Mouse (Mus musculus) erythroblast, adult 5-6 weeks (primary cell): ENCODE data around the gene Ubr7. TPM values are rescaled to one million over a fixed set of nuclear protein-coding genes. Genes with fewer than 3 reads are reported as not detected.

Experiments
- ATAC-seq: replicated peaks from 2 replicates; pipeline ENCODE4 v1.8.0; 2016; ENCODE audit warnings: moderate number of reproducible peaks, mild to moderate bottlenecking, moderate TSS enrichment, inconsistent platforms; ENCODE audit not compliant: poor library complexity, low FRiP score, severe bottlenecking
- total RNA-seq, 2 experiments: library from RNA; stranded (forward) in 1 of 2; stranded (reverse) in 1 of 2; fragments of 150-400 nt in 1 of 2; fragments of 200-764, 138-1000 nt in 1 of 2; gene quantifications; 2 replicates each; pipeline versions ENCODE4 v1.2.3 to v1.2.4; 2015 to 2017; ENCODE audit warnings: low replicate concordance in 2 of 2

Ubr7 gene
- total RNA-seq (2015; ENCODE audit: low replicate concordance) (5.6 and 12.5 TPM in 2 replicates), total RNA-seq (2017; ENCODE audit: low replicate concordance) (15.2 and 18.3 TPM in 2 replicates)

- peak; percentile 96 for ATAC-seq
Measured at GRCm38 (mm10) chr12:102757689-102758402, at the start of gene Ubr7, which contains the start of the genes Gm28051 and Gon7. TSS of gene Ubr7 (plus strand) at chr12:102757967. TSS of gene Gm28051 (minus strand) at chr12:102757765. TSS of gene Gon7 (minus strand) at chr12:102757803.

- ATAC-seq: no peak
Measured at GRCm38 (mm10) chr12:102708220-102708619, 49.5 kb upstream of the Ubr7 start.

GRCm38 (mm10) chr12:102709896-102710295 lies 47.9 kb upstream of the Ubr7 start:
- no peak for ATAC-seq

GRCm38 (mm10) chr12:102710851-102711375 lies 46.9 kb upstream of the Ubr7 start:
- ATAC-seq: no peak

DNA sequence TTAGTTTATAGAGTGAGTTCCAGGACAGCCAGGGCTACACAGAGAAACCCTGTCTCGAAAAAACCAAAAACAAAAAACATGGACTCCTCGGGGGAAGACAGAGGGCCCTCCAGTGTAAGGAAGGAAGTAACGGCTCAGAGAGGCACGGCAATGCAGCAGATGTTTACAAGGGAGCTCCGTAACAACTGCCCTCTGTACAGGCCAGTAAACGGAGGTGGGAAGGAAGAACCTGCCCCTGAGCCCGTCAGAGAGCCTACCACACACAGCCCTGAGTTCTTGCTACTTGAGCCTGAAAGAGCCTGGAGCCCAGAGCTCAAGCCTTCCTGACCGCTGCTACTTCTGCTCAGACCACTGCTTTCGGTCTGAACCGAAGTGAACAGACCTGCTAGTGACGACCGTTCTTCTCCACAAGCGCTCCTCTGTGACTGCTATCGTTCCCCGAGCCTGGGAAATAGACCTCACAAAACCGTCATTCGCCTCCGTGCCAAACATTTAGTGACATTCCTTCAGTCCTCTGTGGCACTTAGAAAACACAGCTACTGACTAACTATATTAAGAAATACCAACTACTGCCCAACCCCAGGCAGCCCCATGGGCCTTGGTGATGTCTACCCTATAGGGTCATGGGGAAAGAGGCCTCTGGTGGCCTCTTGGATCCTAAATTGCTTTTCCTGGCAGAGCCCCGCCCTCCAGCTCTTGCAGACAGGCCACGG lies 44.5 kb upstream of the Ubr7 start:
- no peak for ATAC-seq

GRCm38 (mm10) chr12:102714116-102714515 lies 43.7 kb upstream of the Ubr7 start:
- no peak for ATAC-seq

DNA sequence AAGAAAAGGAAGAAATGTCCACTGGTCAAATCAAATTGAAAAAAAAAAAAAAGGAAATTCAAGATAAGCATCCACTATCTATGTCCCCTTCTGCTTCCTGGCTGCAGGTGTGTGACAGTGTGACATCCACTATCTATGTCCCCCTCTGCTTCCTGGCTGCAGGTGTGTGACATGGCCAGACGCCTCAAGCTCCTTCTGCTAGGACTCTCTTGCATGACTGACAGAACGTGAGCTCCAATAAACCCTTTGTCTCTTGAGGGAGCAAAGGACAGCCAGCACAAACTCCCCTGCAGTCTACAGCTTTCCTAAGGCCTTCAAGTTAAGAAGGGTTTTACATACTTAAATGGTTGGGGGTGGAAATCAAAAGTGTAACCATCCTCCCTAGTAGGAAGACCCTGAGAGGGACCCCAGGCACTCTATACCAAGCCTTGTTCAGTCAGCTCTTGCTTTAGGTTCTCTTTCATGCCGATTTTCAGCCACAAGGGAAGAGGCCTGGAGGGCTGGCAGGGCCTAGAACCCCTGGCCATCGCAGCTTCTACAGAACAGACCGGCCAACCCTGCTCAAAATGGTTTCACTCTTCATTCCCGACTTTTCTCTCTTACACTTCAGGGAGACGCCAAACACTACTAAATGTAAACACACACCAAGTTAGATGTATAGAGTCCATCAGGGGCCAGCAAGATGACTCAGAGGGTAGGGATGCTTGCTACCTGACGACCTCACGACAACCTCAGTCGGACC lies 42.9 kb upstream of the Ubr7 start:
- no peak for ATAC-seq

DNA sequence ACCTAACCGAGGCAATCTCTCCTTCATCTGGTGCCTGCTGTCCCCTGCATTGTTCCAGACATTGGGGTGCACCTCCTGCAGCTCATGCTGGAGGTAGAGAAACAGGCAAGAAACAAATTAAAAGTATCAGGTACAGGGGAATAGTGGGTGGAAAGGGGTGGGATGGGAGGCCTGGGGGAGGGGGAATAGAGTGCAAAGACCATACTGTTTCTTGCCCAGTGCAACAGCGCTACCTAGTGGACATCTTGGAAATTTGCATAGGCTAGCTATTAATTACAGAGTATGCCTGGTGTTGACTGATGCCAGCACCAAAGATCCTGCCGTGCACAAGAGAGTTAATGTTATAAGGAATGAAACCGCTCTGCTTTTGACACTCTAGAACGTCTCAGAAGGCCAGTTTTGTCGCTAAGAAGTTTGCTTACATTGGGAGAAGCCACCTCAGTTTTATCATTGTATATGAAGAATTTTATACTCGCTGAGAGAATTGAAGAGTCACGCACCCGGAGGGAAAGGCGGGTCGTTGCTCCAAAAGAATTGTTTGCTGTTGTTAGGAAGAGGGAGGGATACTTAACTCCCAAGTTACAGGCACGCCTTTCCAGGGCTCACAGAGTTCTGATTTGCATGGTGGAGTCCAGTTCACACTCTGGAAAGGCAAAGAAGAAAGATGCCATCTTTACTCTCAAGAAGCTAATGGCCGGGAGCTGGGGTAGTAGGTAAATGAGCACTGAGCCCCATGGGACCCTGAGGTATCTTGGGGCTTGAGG lies 38.0 kb upstream of the Ubr7 start:
- no peak for ATAC-seq

- no peak for ATAC-seq
Measured at GRCm38 (mm10) chr12:102722451-102722850, 35.3 kb upstream of the Ubr7 start.

DNA sequence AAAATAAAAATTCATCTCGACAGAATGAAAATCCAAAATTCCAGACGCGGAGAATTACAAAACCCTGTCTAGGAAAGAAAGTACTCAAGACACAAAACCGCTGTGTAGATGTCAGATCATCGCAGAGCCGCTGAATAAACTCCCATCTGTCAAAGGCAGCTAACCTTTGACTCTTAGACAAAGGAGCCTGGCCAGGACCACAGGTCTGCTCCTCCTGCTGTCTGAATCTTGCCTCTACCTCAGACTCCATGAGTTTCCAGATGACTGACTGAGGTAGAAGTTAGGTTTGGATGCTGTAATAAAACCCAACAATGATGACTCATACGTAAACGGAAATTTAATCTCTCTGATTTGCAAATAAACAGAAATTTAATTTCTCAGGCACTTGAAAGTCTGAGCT lies 34.8 kb upstream of the Ubr7 start:
- ATAC-seq: no peak

GRCm38 (mm10) chr12:102723861-102724260 lies 33.9 kb upstream of the Ubr7 start:
- no peak for ATAC-seq

- no peak for ATAC-seq
Measured at GRCm38 (mm10) chr12:102725146-102725545, 32.6 kb upstream of the Ubr7 start.

DNA sequence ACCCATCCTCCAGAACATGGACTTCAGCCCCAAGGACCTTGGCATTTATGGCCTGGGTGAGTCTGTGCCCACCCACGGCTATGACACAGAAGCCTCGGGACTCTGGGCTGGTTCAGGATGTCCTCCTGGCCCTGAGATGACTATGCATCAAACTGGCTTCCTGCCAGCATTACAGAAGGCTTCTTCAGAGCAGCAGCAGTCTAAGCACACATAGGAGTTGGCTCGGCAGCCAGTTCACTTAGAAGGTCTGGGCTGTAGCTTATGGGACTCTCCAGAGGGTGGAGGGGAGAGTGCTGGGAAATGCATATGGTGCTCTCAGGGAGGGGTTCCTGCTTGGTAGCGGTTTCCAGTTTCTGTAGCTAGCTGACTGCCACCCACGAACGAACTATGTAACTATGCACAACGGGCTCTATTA lies 32.0 kb upstream of the Ubr7 start:
- ATAC-seq: no peak

DNA sequence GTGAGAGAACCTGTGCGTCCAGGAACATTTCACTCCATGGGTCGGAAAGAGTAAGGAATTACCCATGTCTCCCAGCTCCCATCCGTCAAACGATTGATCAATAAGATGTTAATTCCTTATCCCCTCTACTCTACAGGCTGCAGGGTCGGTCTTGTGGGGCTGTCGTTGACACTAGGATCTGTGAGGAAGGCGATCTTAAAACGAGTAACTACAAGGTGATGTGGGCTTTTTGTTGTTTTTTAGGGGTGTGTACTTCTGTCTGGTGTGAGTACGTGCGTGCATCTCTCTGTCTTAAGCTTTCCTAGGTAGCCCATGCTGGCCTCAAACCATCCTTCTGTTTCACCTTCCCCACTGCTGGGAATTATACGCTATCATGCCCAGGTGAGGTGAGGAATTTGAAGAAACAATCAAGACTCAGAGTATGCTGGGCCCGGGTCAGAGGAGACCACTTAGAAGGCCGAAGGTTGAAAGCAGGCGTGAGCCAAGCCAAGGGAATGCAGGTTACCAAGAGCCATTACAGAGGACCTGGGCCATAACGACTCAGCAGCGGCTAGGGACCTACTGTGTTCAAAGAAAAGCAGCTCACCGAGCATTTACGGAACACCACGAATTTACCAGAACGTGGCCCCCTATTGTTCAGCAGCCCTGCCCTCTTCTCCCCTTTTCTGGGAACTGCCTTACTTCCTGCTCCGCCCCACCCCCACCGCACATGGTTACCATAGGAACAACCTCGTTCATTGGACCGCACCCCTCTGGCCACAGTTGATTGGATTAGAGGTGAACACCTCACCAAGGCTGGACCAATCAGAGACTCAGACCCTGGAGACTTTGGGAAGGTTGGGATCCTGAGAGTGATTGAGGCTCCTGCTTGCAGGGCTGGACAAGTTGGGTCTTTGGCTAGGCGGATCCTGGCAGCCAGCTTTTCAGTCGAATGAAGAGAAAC lies 27.6 kb upstream of the Ubr7 start:
- ATAC-seq: 0 out of 2 replicates have a peak, but pooled peaks have one; percentile 62

DNA sequence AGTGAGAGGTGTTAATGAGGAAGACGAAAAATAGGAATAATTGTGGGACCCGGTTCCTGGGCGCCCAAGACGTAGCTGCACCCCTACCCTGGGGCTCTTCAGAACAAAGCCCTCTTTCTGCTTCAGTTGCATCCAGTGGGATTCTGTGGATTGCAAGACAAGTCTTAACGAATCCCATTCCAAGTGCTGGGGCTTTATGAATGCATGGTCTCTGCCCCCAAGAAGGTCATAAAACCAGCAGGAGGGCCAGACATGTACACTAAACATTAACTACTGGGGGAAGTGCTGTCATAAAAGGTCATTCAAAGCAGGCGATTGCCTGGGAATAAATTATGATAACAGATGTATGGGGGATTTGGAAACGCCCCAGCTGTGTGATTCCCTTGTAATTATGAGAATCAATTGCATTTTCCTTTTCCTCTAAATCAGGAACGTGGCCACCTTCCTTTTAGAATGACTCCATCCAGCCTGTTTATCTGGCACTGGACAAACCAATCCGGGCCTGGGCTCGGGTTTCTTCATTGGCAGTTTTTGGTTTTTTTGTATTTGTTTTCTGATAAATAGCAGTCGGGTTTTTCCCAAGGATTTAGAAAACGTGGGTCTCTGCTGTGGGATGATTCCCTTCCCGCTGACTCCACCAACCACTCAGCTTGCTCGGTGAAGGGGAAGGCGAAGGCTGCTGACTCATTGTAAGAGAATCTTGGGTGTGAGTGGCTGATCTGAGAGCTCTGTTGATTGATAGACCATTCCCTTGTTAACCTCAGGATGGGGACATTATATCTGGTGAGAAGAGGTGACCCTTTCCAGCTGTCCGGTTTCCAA lies 26.8 kb upstream of the Ubr7 start:
- no peak for ATAC-seq

- ATAC-seq: peak; percentile 77
Measured at GRCm38 (mm10) chr12:102733381-102733780, 24.4 kb upstream of the Ubr7 start.

DNA sequence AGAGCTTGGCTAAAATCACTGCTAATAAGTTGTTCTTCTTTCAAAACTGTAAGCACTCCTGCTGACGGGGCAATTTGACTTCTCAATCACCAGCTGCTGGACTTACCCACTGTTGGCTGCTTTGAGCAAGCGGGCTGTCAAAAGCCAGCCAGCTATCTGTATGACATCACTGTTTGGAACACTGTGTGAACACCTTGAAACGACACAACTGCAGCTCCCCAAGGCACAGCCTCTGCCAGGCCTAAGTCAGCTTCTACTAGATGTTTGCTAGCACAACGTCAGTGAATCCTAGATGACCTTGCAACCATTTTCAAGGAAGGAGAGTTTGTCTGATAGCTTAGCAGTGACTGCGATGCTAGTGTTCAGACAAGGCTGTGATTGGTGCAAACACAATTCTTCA lies 18.7 kb upstream of the Ubr7 start:
- ATAC-seq: no peak

GRCm38 (mm10) chr12:102740285-102740684 lies 17.5 kb upstream of the Ubr7 start:
- no peak for ATAC-seq
